Mouse (Mus musculus): ENCODE data around the gene Uvrag. TPM values are rescaled to one million over a fixed set of nuclear protein-coding genes. Genes with fewer than 3 reads are reported as not detected.

Gene Uvrag
- polyA plus RNA-seq, 1 experiment from 2014 or later = 14.8 TPM

GRCm38 (mm10) chr7:98985935-98986334, 155.0 kb downstream of the Uvrag start:
- H3K4me1 ChIP-seq (ENCODE audit: control insufficient read depth, insufficient read depth, low read length) = no peaks in the 10 kb centered on the region
- WGBS = 67% methylated on average over 2 of the region's 2 CpGs
- H3K9ac ChIP-seq (ENCODE audit: low read length) = no peak overlapping the region
- no peaks in the 10 kb centered on the region for H3K27me3 ChIP-seq (ENCODE audit: control insufficient read depth, insufficient read depth, low read length)
- no peaks in the 10 kb centered on the region for H3K9me3 ChIP-seq (replicated peaks; ENCODE audit: control insufficient read depth, low read length)
- no peak overlapping the region for H3K4me2 ChIP-seq (ENCODE audit: low read depth, low read length)
- no peak overlapping the region for H3K4me3 ChIP-seq (replicated peaks; ENCODE audit: low read length)
- H3K36me3 ChIP-seq (ENCODE audit: control insufficient read depth, insufficient read depth, low read length) = no peaks in the 10 kb centered on the region
- H3K27ac ChIP-seq (ENCODE audit: low read length) = no peak overlapping the region
- ATAC-seq (ENCODE audit: insufficient read depth, low FRiP score) = no peak

GRCm38 (mm10) chr7:98985489-98985888, 155.5 kb downstream of the Uvrag start:
- Histone ChIP-seq H3K27ac (ENCODE audit: low read length) (no peak overlapping the region), H3K9me3 (replicated peaks; ENCODE audit: control insufficient read depth, low read length) (no peaks in the 10 kb centered on the region), H3K4me3 (replicated peaks; ENCODE audit: low read length) (no peak overlapping the region), H3K36me3 (ENCODE audit: control insufficient read depth, insufficient read depth, low read length) (no peaks in the 10 kb centered on the region), H3K9ac (ENCODE audit: low read length) (no peak overlapping the region), H3K4me1 (ENCODE audit: control insufficient read depth, insufficient read depth, low read length) (no peaks in the 10 kb centered on the region), H3K27me3 (ENCODE audit: control insufficient read depth, insufficient read depth, low read length) (no peaks in the 10 kb centered on the region), H3K4me2 (ENCODE audit: low read depth, low read length) (no peak overlapping the region)
- no peak; the same call in 1 of the 2 replicates for ATAC-seq (ENCODE audit: insufficient read depth, low FRiP score)
- WGBS = 78% methylated on average over 6 of the region's 6 CpGs

GRCm38 (mm10) chr7:98984319-98984718, 156.6 kb downstream of the Uvrag start:
- 57% methylated on average over 7 of the region's 7 CpGs for WGBS
- no peak overlapping the region for H3K4me2 ChIP-seq (ENCODE audit: low read depth, low read length)
- no peaks in the 10 kb centered on the region for H3K4me1 ChIP-seq (ENCODE audit: control insufficient read depth, insufficient read depth, low read length)
- H3K27ac ChIP-seq (ENCODE audit: low read length) = no peak overlapping the region
- H3K36me3 ChIP-seq (ENCODE audit: control insufficient read depth, insufficient read depth, low read length) = no peaks in the 10 kb centered on the region
- H3K9ac ChIP-seq (ENCODE audit: low read length) = no peak overlapping the region
- no peaks in the 10 kb centered on the region for H3K9me3 ChIP-seq (replicated peaks; ENCODE audit: control insufficient read depth, low read length)
- H3K4me3 ChIP-seq (replicated peaks; ENCODE audit: low read length) = no peak overlapping the region
- ATAC-seq (ENCODE audit: insufficient read depth, low FRiP score) = no peak
- H3K27me3 ChIP-seq (ENCODE audit: control insufficient read depth, insufficient read depth, low read length) = no peaks in the 10 kb centered on the region

GRCm38 (mm10) chr7:98983058-98983457, 157.9 kb downstream of the Uvrag start:
- Histone ChIP-seq H3K9me3 (replicated peaks; ENCODE audit: control insufficient read depth, low read length) (no peaks in the 10 kb centered on the region), H3K27ac (ENCODE audit: low read length) (no peak overlapping the region), H3K4me1 (ENCODE audit: control insufficient read depth, insufficient read depth, low read length) (no peaks in the 10 kb centered on the region), H3K4me3 (replicated peaks; ENCODE audit: low read length) (no peak overlapping the region), H3K9ac (ENCODE audit: low read length) (no peak overlapping the region), H3K27me3 (ENCODE audit: control insufficient read depth, insufficient read depth, low read length) (no peaks in the 10 kb centered on the region), H3K36me3 (ENCODE audit: control insufficient read depth, insufficient read depth, low read length) (no peaks in the 10 kb centered on the region), H3K4me2 (ENCODE audit: low read depth, low read length) (no peak overlapping the region)
- WGBS = 81% methylated on average over 12 of the region's 12 CpGs
- ATAC-seq (ENCODE audit: insufficient read depth, low FRiP score) = no peak

- Histone ChIP-seq H3K4me3 (replicated peaks; ENCODE audit: low read length) (no peak overlapping the region), H3K36me3 (ENCODE audit: control insufficient read depth, insufficient read depth, low read length) (no peaks in the 10 kb centered on the region), H3K4me2 (ENCODE audit: low read depth, low read length) (no peak overlapping the region), H3K4me1 (ENCODE audit: control insufficient read depth, insufficient read depth, low read length) (no peaks in the 10 kb centered on the region), H3K27me3 (ENCODE audit: control insufficient read depth, insufficient read depth, low read length) (no peaks in the 10 kb centered on the region), H3K27ac (ENCODE audit: low read length) (no peak overlapping the region), H3K9me3 (replicated peaks; ENCODE audit: control insufficient read depth, low read length) (no peaks in the 10 kb centered on the region), H3K9ac (ENCODE audit: low read length) (no peak overlapping the region)
- ATAC-seq (ENCODE audit: insufficient read depth, low FRiP score) = no peak
- 83% methylated on average over 6 of the region's 6 CpGs for WGBS
Measured at GRCm38 (mm10) chr7:98981423-98981822, 159.5 kb downstream of the Uvrag start.

- Histone ChIP-seq H3K9ac (ENCODE audit: low read length) (no peak overlapping the region), H3K27ac (ENCODE audit: low read length) (no peak overlapping the region), H3K27me3 (ENCODE audit: control insufficient read depth, insufficient read depth, low read length) (no peaks in the 10 kb centered on the region), H3K4me1 (ENCODE audit: control insufficient read depth, insufficient read depth, low read length) (no peaks in the 10 kb centered on the region), H3K4me3 (replicated peaks; ENCODE audit: low read length) (no peak overlapping the region), H3K36me3 (ENCODE audit: control insufficient read depth, insufficient read depth, low read length) (no peaks in the 10 kb centered on the region), H3K9me3 (replicated peaks; ENCODE audit: control insufficient read depth, low read length) (no peaks in the 10 kb centered on the region), H3K4me2 (ENCODE audit: low read depth, low read length) (no peak overlapping the region)
- ATAC-seq (ENCODE audit: insufficient read depth, low FRiP score) = no peak
- 68% methylated on average over 12 of the region's 12 CpGs for WGBS
Measured at GRCm38 (mm10) chr7:98976839-98977457, 164.0 kb downstream of the Uvrag start.

GRCm38 (mm10) chr7:98974590-98974989, 166.4 kb downstream of the Uvrag start:
- Histone ChIP-seq H3K9ac (ENCODE audit: low read length) (no peak overlapping the region), H3K36me3 (ENCODE audit: control insufficient read depth, insufficient read depth, low read length) (no peaks in the 10 kb centered on the region), H3K4me2 (ENCODE audit: low read depth, low read length) (no peak overlapping the region), H3K27me3 (ENCODE audit: control insufficient read depth, insufficient read depth, low read length) (no peaks in the 10 kb centered on the region), H3K9me3 (replicated peaks; ENCODE audit: control insufficient read depth, low read length) (no peaks in the 10 kb centered on the region), H3K4me1 (ENCODE audit: control insufficient read depth, insufficient read depth, low read length) (0 out of 2 replicates have a peak, but pooled peaks cover 4% of the 10 kb centered on the region), H3K27ac (ENCODE audit: low read length) (no peak overlapping the region), H3K4me3 (replicated peaks; ENCODE audit: low read length) (no peak overlapping the region)
- ATAC-seq (ENCODE audit: insufficient read depth, low FRiP score) = no peak
- 54% methylated on average over 4 of the region's 4 CpGs for WGBS

GRCm38 (mm10) chr7:98970721-98971120, 170.2 kb downstream of the Uvrag start:
- H3K36me3 ChIP-seq (ENCODE audit: control insufficient read depth, insufficient read depth, low read length) = no peaks in the 10 kb centered on the region
- WGBS = 69% methylated on average over 5 of the region's 5 CpGs
- H3K27me3 ChIP-seq (ENCODE audit: control insufficient read depth, insufficient read depth, low read length) = no peaks in the 10 kb centered on the region
- H3K4me2 ChIP-seq (ENCODE audit: low read depth, low read length) = no peak overlapping the region
- no peak overlapping the region for H3K9ac ChIP-seq (ENCODE audit: low read length)
- no peak overlapping the region for H3K4me3 ChIP-seq (replicated peaks; ENCODE audit: low read length)
- ATAC-seq (ENCODE audit: insufficient read depth, low FRiP score) = no peak
- H3K27ac ChIP-seq (ENCODE audit: low read length) = no peak overlapping the region
- peaks cover 10% of the 10 kb centered on the region; the same call in 1 of the 2 replicates for H3K4me1 ChIP-seq (ENCODE audit: control insufficient read depth, insufficient read depth, low read length)
- 0 out of 2 replicates have a peak, but pooled peaks cover 3% of the 10 kb centered on the region for H3K9me3 ChIP-seq (replicated peaks; ENCODE audit: control insufficient read depth, low read length)

- Histone ChIP-seq H3K9me3 (replicated peaks; ENCODE audit: control insufficient read depth, low read length) (0 out of 2 replicates have a peak, but pooled peaks cover 3% of the 10 kb centered on the region), H3K27me3 (ENCODE audit: control insufficient read depth, insufficient read depth, low read length) (no peaks in the 10 kb centered on the region), H3K36me3 (ENCODE audit: control insufficient read depth, insufficient read depth, low read length) (no peaks in the 10 kb centered on the region), H3K9ac (ENCODE audit: low read length) (no peak overlapping the region), H3K4me2 (ENCODE audit: low read depth, low read length) (no peak overlapping the region), H3K4me1 (ENCODE audit: control insufficient read depth, insufficient read depth, low read length) (peaks cover 10% of the 10 kb centered on the region; the same call in 1 of the 2 replicates), H3K27ac (ENCODE audit: low read length) (0 out of 2 replicates have a peak overlapping the region, but pooled peaks have one; percentile 26), H3K4me3 (replicated peaks; ENCODE audit: low read length) (no peak overlapping the region)
- ATAC-seq (ENCODE audit: insufficient read depth, low FRiP score) = no peak
- WGBS = 73% methylated on average over 8 of the region's 8 CpGs
Measured at GRCm38 (mm10) chr7:98968741-98969395, 172.1 kb downstream of the Uvrag start.
